Mouse (Mus musculus): ENCODE measurements at regions not wholly inside any gene's neighbourhood (a gene's known extent, or its start where the extent isn't known, plus 50 kb on each side); places are given as distances from the start of the nearest gene placed in this dataset.

DNA sequence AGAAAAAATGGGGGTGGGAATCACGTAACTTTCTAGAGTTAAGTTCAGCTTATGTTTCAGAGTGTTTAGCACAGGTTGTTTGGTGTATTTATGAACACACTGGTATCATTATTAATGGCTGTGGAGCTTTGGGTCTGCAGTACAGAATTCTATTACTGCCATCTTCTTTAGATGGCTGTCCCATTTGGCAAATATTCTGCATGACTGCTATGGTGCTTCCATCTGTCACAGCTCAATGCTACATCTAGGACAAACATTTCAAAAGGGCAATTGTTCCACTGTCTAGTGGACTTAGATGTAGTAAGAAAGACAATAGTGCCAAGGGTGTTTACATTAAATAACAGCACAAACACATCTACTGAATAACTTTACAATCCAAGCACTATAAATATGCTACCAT lies 2536.3 kb downstream of the Pcdh9 start:
- H3K36me3 ChIP-seq (ENCODE audit: control insufficient read depth, insufficient read depth, low read length): no peaks in the 10 kb centered on the region
- H3K4me2 ChIP-seq (ENCODE audit: low read length): no peak overlapping the region
- DNase-seq (no peak), ATAC-seq (ENCODE audit: low FRiP score, low TSS enrichment) (no peak)
- no peak overlapping the region for H3K27ac ChIP-seq (replicated peaks; ENCODE audit: low read depth, low read length)
- no peaks in the 10 kb centered on the region for H3K27me3 ChIP-seq (ENCODE audit: control insufficient read depth, insufficient read depth, low read length)
- no peak overlapping the region for H3K4me3 ChIP-seq (replicated peaks; ENCODE audit: low read depth, low read length)
- H3K9ac ChIP-seq (replicated peaks; ENCODE audit: low read length): no peak overlapping the region
- H3K9me3 ChIP-seq (ENCODE audit: control insufficient read depth, low read length): no peaks in the 10 kb centered on the region
- no peaks in the 10 kb centered on the region for H3K4me1 ChIP-seq (ENCODE audit: control insufficient read depth, insufficient read depth, low read length)
- WGBS: 93% methylated on average over 1 of the region's 1 CpGs

DNA sequence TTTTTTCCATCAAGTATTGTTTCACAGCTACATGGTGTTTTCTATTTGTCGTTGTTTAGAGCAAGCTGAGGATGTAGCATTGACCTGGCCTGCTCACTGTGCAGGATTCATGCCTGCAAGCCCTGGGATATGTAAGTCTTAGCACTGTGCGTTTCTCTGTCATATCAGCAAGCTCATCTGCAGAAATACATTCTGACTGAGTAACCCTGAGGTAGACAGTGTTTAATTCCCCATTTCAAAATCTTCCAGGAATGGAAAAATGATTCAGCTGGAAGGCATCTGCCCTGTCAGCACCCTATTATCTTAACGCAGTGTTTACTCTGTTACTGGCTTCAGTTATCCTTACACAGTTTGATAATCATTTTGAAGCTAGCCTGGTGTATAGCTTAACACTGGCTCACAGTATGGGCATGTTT lies 2563.8 kb downstream of the Pcdh9 start:
- Histone ChIP-seq H3K4me2 (ENCODE audit: low read length) (no peak overlapping the region), H3K36me3 (ENCODE audit: control insufficient read depth, insufficient read depth, low read length) (no peaks in the 10 kb centered on the region), H3K9ac (replicated peaks; ENCODE audit: low read length) (no peak overlapping the region), H3K9me3 (ENCODE audit: control insufficient read depth, low read length) (no peaks in the 10 kb centered on the region), H3K4me3 (replicated peaks; ENCODE audit: low read depth, low read length) (no peak overlapping the region), H3K4me1 (ENCODE audit: control insufficient read depth, insufficient read depth, low read length) (0 out of 2 replicates have a peak, but pooled peaks cover 5% of the 10 kb centered on the region), H3K27me3 (ENCODE audit: control insufficient read depth, insufficient read depth, low read length) (no peaks in the 10 kb centered on the region), H3K27ac (replicated peaks; ENCODE audit: low read depth, low read length) (peak overlapping the region; percentile 71)
- ATAC-seq (ENCODE audit: low FRiP score, low TSS enrichment) (peak; percentile 60; the same call in 1 of the 2 replicates), DNase-seq (peak; percentile 57)
- 48% methylated on average over 3 of the region's 3 CpGs for whole genome bisulfite sequencing
